Comparison of ENCODE assay signal across 10 mouse cellular contexts in the genomic region with DNA sequence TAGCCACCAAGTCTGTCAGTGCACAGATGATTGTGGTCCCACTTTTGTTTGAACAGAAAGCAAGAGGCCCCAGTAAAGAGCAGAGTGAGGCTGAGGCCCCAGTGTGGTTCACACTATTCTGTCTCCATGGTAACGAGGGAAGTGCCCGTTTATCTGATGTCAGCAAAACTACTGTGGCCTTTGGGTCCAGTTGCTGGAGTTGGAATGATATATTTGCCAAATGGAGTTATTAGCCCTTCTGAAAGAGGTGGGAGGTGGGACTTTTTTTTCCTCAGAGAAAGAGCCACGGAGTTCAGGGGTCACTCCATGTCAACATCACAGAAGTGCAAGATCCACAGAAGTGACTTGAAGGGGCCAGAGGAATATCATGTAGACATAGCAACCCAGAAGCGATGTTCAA. TPM values are rescaled to one million over a fixed set of nuclear protein-coding genes. Genes with fewer than 3 reads are reported as not detected.
DNase-seq lines count a peak whose midpoint lies in the region; ATAC-seq lines count a peak whose summit lies in the region.
"Had no signal": no experiment of that assay in that cellular context is flagged by ENCODE, and none has a peak within 500 bp of the region (broad histone marks: within the 10 kb centered on the region; RNA-seq: fewer than 3 reads in every experiment).

No protein-coding gene starts in this region.

- peaks cover 46% of the 10 kb centered on the region for H3K4me1 ChIP-seq in forebrain, embryonic 12.5 days
- H3K4me1 ChIP-seq in forebrain, embryonic 15.5 days: peaks cover 7% of the 10 kb centered on the region
- peaks cover 19% of the 10 kb centered on the region for H3K4me1 ChIP-seq in neural tube, embryonic 15.5 days
- peaks cover 60% of the 10 kb centered on the region for H3K4me1 ChIP-seq in kidney, embryonic 16.5 days (ENCODE audit: insufficient read depth, low read length)
- peaks cover 37% of the 10 kb centered on the region for H3K4me1 ChIP-seq in stomach, embryonic 15.5 days

- H3K36me3 ChIP-seq in forebrain, embryonic 12.5 days (replicated peaks): no peaks in the 10 kb centered on the region
- no peaks in the 10 kb centered on the region for H3K36me3 ChIP-seq in forebrain, embryonic 15.5 days
- H3K36me3 ChIP-seq in neural tube, embryonic 15.5 days: no peaks in the 10 kb centered on the region
- no peaks in the 10 kb centered on the region for H3K36me3 ChIP-seq in kidney, embryonic 16.5 days (ENCODE audit: insufficient read depth, low read length)
- no peaks in the 10 kb centered on the region for H3K36me3 ChIP-seq in stomach, embryonic 15.5 days

- H3K4me2 ChIP-seq in forebrain, embryonic 12.5 days: no peak overlapping the region
- H3K4me2 ChIP-seq in forebrain, embryonic 15.5 days (replicated peaks): no peak overlapping the region
- no peak overlapping the region for H3K4me2 ChIP-seq in neural tube, embryonic 15.5 days
- no peak overlapping the region for H3K4me2 ChIP-seq in kidney, embryonic 16.5 days (replicated peaks; ENCODE audit: low read depth, low read length)
- H3K4me2 ChIP-seq in stomach, embryonic 15.5 days: no peak overlapping the region

- no peak for ATAC-seq in forebrain, embryonic 12.5 days (ENCODE audit: low FRiP score)
- no peak for ATAC-seq in forebrain, embryonic 15.5 days (replicated peaks)
- no peak; the same call in 1 of the 2 replicates for ATAC-seq in neural tube, embryonic 15.5 days (ENCODE audit: low FRiP score)
- no peak for ATAC-seq in kidney, embryonic 16.5 days (ENCODE audit: low FRiP score, low TSS enrichment)
- ATAC-seq in stomach, embryonic 15.5 days (ENCODE audit: insufficient read depth, low FRiP score, low read depth): peak; percentile 44; the same call in 1 of the 2 replicates

- H3K9ac ChIP-seq in forebrain, embryonic 12.5 days: no peak overlapping the region
- no peak overlapping the region for H3K9ac ChIP-seq in forebrain, embryonic 15.5 days (replicated peaks)
- H3K9ac ChIP-seq in neural tube, embryonic 15.5 days (replicated peaks): no peak overlapping the region
- 0 out of 2 replicates have a peak overlapping the region, but pooled peaks have one; percentile 18 for H3K9ac ChIP-seq in kidney, embryonic 16.5 days (replicated peaks; ENCODE audit: low read length)
- no peak overlapping the region for H3K9ac ChIP-seq in stomach, embryonic 15.5 days

- no peak overlapping the region for H3K4me3 ChIP-seq in forebrain, embryonic 12.5 days (replicated peaks)
- H3K4me3 ChIP-seq in forebrain, embryonic 15.5 days: no peak overlapping the region
- H3K4me3 ChIP-seq in neural tube, embryonic 15.5 days (replicated peaks): no peak overlapping the region
- no peak overlapping the region for H3K4me3 ChIP-seq in kidney, embryonic 16.5 days (ENCODE audit: low read length)
- H3K4me3 ChIP-seq in stomach, embryonic 15.5 days (replicated peaks): no peak overlapping the region

- 0 out of 2 replicates have a peak overlapping the region, but pooled peaks have one; percentile 5 for H3K27ac ChIP-seq in forebrain, embryonic 12.5 days
- H3K27ac ChIP-seq in forebrain, embryonic 15.5 days (replicated peaks): no peak overlapping the region
- H3K27ac ChIP-seq in neural tube, embryonic 15.5 days (replicated peaks): no peak overlapping the region; the same call in 1 of the 2 replicates
- no peak overlapping the region for H3K27ac ChIP-seq in kidney, embryonic 16.5 days (ENCODE audit: low read length)
- no peak overlapping the region for H3K27ac ChIP-seq in stomach, embryonic 15.5 days

- H3K9me3 ChIP-seq in forebrain, embryonic 12.5 days: no peaks in the 10 kb centered on the region
- no peaks in the 10 kb centered on the region for H3K9me3 ChIP-seq in forebrain, embryonic 15.5 days
- H3K9me3 ChIP-seq in neural tube, embryonic 15.5 days (replicated peaks): no peaks in the 10 kb centered on the region
- H3K9me3 ChIP-seq in kidney, embryonic 16.5 days (ENCODE audit: low read length): no peaks in the 10 kb centered on the region
- no peaks in the 10 kb centered on the region for H3K9me3 ChIP-seq in stomach, embryonic 15.5 days

- DNase-seq in neural tube, embryonic 10.5 days (ENCODE audit: extremely low spot score, low spot score): peak; percentile 54
- DNase-seq in urinary bladder, postnatal 4 days (ENCODE audit: low spot score in 2 of 2): no peak
- DNase-seq in right cerebral cortex, postnatal 25 days: no peak
- DNase-seq: adrenal gland, adult 2 months; right cerebral cortex, postnatal 14 days had no signal

- peaks cover 5% of the 10 kb centered on the region; the same call in 1 of the 2 replicates for H3K27me3 ChIP-seq in forebrain, embryonic 12.5 days
- H3K27me3 ChIP-seq in forebrain, embryonic 15.5 days: no peaks in the 10 kb centered on the region
- H3K27me3 ChIP-seq in neural tube, embryonic 15.5 days (replicated peaks): peaks cover 4% of the 10 kb centered on the region; the same call in 1 of the 2 replicates
- H3K27me3 ChIP-seq in kidney, embryonic 16.5 days (ENCODE audit: insufficient read depth, low read length): no peaks in the 10 kb centered on the region
- no peaks in the 10 kb centered on the region for H3K27me3 ChIP-seq in stomach, embryonic 15.5 days (replicated peaks)

- WGBS in forebrain, embryonic 12.5 days: 55% methylated on average over 4 of the region's 4 CpGs
- WGBS in forebrain, embryonic 15.5 days: 55% methylated on average over 4 of the region's 4 CpGs
- 11% methylated on average over 4 of the region's 4 CpGs for WGBS in neural tube, embryonic 15.5 days
- 21% methylated on average over 4 of the region's 4 CpGs for WGBS in kidney, embryonic 16.5 days
- WGBS in stomach, embryonic 15.5 days: 31% methylated on average over 4 of the region's 4 CpGs

RNA-seq across cellular contexts. Expression of gene Smad3, which starts 24.9 kb away (rescaled TPM):
- 23.1 and 23.6 TPM in 2 replicates for polyA plus RNA-seq in forebrain, embryonic 12.5 days (2016; fragmentation: Nextera tagmentation; extraction: Ambion mirVana)
- polyA plus RNA-seq in forebrain, embryonic 15.5 days (2015; fragmentation: Nextera tagmentation; extraction: Ambion mirVana): 7.0 and 7.6 TPM in 2 replicates
- polyA plus RNA-seq in neural tube, embryonic 15.5 days (2015; fragmentation: Nextera tagmentation; extraction: Ambion mirVana): 8.7 and 12.2 TPM in 2 replicates
- polyA plus RNA-seq in kidney, embryonic 16.5 days (2015; fragmentation: Nextera tagmentation; extraction: Ambion mirVana): 27.8 and 27.9 TPM in 2 replicates
- 17.5 and 19.6 TPM in 2 replicates for polyA plus RNA-seq in stomach, embryonic 15.5 days (2015; fragmentation: Nextera tagmentation; extraction: Ambion mirVana)
